Mouse (Mus musculus) mouse trophoblast stem cell (cell line): ENCODE results near the gene Msi1.

Source experiments
- in situ Hi-C, 2 experiments: fragments of 300-500 bp; cut with MseI, MboI; formaldehyde crosslinking; loops; 2 replicates in 1 of 2; 3 replicates in 1 of 2; pipeline ENCODE4 v1.15.1; 2025

Msi1 gene

DNA sequence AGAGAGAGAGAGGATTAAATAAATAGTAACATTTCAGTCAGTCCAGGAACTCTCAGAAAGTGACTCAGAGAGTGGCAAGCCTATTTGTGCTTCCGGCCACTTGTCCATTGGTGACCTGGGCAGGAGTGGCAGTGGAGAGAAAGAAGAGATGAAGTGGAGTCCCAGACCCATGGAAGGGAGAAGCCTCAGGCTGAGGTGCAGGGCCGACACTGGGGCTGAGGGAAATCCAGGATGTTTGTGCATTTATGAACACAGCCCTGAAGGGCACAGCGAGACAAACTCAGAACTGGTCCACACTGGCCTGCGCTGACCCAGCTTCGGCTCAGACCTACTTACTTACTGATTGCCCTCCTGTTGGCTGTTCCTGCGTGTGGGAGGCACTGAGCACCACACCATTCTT is 40.4 kb downstream of the Msi1 start:
- in situ Hi-C loops, result no loop called here

DNA sequence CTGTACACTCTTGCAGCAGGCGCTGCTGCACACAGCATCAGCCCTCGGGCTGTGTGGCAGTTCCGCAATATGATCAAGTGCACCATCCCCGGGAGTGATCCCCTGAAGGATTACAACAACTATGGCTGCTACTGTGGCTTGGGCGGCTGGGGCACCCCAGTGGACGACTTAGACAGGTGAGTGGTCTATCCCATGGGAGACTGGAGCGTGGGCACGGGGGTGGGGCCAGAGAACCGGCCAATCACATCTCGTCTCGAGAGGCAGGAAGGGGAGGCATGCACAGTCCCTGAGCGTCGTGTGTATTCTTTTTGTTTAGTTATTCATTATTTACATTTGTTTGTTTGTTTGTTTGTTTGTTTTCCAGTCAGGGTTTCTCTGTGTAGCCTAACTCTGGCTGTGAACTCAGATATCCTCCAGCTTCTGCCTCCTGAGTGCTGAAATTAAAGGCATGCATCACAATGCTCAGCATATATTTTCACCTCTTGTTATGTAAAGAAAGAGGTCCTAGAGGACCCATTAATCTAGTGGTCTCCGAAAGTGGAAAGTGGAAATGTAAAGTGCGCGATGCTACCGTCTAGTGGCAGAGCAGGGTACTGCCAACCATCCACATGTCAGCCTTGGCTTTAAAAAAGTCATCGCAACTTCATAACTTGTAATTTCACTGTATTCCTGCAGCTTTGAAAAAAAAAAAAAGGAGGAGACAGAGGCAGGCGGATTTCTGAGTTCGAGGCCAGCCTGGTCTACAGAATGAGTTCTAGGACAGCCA is 41.5 kb downstream of the Msi1 start:
- in situ Hi-C loops, result no loop called here

DNA sequence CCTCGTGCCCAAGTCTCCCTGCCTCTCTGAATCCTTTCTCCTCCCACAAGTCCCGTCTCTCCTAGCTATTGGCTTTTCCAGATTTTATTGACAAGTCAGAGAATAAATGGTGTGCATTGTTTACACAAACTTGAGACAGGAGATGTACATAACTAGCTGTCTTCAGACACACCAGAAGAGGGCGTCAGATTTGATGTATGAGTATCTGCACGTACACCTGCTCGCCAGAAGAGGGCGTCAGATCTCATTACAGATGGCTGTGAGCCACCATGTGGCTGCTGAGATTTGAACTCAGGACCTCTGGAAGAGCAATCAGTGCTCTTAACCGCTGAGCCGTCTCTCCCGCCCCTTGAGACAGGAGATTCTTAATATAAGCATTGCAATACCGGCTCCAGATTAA is 43.8 kb downstream of the Msi1 start:
- in situ Hi-C loops, result no loop called here

DNA sequence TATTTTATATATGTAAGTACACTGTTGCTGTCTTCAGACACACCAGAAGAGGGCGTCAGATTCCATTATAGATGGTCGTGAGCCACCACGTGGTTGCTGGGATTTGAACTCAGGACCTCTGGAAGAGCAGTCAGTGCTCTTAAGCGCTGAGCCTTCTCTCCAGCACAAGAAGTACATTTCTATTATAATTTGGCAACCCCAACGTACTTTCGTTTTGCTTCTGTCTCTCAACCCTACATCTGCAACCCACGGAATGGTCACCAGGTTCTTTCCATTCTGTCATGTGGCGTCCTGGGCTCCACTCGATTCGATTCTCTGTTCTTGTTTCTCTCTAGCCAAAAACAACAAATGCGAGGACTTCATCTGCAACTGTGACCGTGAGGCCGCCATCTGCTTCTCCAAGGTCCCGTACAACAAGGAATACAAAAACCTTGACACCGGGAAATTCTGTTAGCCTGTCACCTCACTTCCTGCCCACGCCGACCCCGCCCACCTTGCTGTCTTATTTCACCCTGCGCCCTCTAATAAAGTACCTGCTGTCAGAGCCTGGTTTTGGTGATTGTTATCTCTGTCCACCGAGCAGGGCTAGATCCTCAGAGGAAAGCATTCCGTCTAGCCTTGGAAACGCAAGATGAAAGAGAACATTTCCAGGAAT is 44.9 kb downstream of the Msi1 start:
- in situ Hi-C loops, result no loop called here

DNA sequence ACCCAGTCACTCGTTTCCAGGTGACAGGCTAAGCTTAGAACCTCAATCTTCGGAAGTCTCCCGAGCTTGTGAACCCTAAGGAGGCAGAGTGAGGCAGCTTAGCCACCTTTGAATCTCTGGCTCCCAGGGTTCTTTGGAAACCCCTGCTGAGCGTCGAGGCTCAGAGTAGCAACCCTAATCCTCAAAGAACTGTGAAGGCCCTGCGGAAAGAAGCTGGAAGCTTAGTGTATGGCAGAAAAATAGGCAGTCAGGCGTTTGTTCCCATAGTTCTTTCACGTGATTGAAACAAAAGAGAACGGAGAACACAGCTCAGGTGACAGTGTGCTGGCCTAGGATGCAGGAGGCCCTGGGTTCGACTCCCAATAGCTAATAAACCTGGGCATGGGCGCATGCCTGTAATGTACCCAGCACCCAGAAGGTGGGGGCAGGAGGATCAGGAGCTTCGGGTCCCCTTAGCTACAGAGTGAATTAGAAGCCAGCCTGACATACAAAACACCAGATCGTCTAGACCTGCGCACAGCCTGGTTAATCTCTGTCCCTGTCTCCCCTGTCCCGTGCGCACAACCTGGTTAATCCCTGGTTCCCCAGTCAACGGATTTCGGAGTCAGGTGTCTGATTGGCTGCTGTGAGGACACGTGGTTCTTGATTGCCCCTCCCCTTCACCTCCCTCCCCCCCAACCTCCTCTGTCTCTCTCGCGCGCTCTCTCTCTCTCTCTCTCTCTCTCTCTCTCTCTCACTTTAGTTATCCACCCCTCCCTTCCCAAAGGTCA is 46.1 kb downstream of the Msi1 start:
- in situ Hi-C loops, result no loop called here

DNA sequence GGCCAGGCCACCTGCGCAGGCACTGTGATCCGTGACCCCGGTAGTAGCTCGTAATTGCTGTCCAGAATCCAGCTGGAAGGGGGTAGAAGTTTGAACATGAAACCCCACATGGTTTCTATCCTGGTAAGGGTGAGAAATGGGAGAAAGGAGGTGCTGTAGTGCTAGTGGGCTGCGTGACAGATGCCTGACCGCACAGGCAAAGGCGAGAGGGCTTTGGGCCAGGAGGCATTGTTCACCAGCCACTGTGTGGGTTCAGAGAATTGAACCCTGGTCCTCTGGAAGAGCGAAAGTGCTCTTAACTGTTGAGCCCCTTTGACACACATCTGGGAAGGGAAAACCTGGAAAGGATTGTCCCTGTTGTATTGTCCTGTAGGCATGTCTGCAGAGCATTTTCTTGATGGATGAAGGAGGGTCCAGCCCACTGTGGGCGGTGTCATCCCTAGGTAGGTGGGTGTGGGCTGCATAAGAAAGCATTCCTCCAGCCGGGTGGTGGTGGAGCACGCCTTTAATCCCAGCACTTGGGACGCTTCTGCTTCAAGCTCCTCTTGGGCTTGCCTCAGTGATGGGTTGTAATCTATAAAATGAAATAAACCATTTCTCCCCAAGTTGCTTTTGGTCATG is 46.8 kb downstream of the Msi1 start:
- in situ Hi-C loops, result no loop called here

DNA sequence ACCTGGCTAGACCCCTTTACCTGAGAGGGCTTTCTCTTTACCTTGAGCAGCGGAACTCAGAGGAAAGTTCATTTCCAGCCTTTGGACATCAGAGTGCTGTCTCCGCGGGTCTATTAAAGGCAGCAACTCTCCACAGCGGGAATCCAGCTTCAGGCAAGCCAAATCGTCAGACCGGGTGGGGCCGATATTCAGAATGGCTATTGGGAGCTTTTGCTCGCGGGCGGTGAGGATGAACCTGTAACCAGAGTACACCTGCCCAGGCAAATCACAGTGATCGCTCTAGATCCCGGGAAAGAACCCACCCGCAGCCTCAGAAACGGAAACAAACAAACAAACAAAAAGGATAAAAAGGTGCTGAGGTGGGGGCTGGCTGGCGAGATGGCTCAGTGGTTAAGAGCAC is 50.2 kb downstream of the Msi1 start:
- in situ Hi-C loops, result no loop called here

DNA sequence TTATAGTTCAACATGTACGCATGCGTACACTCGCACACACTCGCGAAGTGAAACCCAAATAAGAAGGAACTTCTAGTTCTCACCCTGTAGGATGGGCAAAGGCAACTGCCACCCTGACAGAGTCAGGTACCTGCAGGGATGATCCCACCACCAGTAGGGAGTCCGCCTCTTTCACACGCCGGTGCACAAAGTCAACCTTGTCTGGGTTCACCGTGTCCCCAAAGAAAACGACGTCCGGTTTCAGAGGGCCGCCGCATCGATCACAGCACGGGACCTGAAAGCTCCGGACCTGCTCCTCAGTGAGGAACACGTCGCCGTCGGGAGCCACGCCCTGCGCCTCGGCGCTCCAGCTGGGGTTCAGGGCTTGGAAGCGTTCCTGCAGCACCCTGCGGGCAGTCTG is 50.7 kb downstream of the Msi1 start:
- in situ Hi-C loops, result no loop called here

DNA sequence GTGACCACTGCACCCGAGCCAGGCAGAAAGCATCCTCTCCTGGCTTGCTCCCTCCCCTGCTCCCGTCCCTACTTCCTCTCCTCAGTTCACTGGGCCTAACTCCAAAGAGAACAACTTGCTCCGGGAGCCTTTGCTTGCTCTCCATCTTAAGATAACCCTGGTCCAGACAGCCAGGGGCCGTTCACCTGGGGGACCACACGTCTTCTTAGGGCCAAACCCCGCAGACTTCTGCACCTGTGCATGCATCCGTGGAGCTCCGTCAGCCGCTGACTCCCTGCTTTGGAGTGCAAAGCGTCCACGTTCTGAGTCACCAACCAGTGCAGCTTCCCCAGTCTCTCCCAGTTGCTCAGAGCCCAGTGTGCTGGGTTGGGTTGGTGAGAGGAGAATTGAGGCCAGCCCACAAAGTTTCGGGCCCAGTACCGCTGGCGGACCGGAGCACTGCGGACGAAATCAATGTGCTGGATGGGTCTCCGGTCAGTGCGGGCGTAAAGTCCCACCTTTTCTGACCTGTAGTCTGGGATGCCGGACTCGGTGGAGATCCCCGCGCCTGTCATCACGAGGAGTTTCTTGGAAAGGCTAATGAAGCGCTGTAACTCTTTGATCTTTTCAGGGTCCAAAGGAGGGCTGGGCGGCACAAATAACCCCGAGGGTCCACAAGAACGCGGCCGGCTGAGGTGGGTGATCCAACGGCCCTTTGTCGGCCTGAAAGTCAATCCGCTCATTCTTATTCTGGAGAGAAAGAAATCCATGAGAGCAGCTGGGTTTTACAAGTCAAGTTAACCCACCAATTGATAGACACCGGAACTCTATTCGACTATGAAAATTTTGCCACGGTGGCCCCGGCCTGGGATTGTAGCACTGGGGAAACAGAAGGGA is 53.2 kb downstream of the Msi1 start:
- in situ Hi-C loops, result no loop called here

DNA sequence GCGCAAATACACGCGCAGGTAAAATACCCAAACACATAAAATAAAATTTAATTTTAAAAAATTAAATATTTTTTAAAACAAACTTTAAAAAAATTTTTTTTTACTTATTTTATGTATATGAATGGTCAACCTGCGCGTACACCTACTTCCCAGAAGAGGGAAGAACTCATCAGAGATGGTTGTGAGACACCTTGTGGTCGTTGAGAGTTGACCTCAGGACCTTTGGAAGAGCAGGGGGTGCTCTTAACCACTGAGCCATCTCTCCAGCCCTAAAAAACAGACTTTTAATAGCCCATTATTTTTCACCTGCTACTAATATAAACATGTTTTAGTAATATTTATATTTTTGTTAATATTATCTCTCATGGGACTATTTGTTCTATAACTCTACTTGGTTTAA is 54.0 kb downstream of the Msi1 start:
- in situ Hi-C loops, result no loop called here

DNA sequence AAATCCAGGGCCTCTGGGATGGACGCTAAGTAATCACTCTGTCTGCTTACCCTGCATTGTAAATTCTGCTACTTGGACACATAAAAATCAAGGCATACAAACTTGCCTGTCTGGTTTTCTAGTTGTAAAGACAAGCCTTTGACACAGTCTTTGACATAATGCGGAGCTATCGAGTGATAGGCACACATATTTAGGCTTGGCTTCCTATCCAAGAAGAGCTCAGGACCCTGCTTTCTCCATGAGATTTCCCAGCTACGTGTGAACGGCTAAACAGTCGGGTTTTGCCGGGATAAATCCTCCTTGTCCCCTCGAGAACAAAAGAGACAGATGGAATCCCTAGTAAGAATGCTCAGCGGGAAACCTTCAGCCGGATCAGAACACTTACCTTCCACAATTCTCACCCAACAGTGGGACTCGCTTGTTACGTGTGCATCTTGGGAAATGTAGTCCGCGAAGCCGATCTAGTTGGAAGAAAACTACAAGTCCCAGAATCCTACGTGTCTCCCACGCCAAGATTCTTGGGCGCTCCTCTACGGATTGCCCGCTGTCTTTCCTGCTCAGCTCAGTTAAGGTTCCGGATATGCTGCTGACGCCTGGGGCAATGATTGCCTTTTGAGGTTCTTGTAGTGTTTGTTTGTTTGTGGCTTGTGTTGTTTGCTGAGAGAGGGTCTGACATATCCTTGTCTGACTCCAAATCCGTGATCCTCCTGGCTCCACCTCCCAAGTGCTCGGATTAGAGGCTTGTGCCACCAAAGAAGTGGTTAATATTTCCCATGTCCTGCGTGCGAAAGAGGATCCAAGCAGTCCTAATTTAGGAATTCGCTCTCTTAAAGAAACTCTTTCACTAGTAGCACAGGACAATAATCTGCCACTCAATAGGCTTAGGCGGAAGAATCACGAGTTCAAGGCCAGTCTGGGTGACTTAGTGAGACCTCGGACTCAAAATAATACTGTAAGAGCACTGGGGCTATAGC is 54.8 kb downstream of the Msi1 start, which contains the start of gene Sirt4:
Gene Sirt4 (minus strand): TSS at position 779 of the 974 bp plus-strand sequence.
- in situ Hi-C loops, result no loop called here

DNA sequence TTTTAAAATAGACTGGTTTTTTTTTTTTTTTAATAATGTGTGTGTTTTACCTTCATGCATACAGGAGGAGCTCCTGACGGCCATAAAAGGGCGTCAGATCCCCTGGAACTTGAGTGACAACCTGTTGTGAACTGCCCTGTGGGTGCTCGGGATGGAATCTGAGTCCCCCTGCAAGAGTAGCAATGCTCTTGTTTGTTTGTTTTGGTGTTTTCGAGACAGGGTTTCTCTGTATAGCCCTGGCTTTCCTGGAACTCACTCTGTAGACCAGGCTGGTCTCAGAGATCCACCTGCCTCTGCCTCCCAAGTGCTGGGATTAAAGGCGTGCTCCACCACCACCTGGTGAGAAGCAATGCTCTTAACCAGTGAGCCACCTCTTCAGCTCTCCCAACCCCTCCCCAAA is 55.6 kb downstream of the Msi1 start:
- in situ Hi-C loops, result no loop called here

DNA sequence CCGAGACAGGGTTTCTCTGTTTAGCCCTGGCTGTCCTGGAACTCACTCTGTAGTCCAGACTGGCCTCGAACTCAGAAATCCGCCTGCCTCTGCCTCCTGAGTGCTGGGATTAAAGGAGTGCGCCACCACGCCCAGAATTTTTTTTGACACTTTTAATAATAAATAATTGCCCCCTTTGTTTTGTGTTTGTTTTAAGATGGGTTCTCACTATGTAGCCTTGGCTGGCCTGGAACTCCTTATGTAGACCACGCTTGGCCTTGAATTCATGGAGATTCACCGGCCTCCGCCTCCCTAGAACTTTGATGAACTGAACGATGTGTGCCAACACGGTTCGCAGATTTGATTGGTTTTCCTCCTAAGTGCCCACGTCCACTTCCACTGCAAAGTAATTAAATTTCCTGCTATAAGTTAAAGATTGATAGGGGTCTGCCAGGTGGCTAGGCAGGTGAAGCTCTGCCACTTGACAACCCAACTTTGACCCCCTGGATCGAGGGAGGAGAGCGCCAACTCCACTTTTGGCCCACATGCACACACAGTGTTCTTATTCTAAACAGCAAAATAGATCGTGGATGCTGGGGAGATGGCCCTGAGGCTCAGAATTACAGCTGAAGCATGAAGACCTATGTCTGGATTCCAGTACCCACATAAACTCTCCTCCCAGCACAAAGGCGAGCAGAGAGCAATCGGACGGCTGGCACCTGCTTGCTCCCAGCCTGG is 56.2 kb downstream of the Msi1 start:
- in situ Hi-C loops, result no loop called here

DNA sequence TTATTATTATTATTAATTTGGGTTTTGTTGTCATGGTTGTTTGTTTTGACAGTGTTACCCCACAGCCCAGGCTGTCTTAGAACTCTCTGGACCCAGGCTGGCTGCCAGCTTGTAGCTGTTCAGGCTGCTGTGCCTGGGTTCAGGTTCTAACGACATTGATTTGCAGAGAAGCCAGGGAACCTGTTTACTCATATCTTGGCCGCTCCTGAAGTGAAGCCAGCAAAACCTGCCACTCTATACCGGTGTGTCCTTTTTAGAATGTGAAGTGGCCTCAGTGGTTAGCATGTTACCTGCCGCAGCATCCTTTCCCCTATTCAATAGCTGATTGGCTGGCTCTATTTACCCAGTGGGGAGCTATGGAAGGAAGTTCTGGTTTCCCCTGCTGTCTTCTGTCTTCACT is 57.3 kb downstream of the Msi1 start:
- in situ Hi-C loops, result no loop called here

DNA sequence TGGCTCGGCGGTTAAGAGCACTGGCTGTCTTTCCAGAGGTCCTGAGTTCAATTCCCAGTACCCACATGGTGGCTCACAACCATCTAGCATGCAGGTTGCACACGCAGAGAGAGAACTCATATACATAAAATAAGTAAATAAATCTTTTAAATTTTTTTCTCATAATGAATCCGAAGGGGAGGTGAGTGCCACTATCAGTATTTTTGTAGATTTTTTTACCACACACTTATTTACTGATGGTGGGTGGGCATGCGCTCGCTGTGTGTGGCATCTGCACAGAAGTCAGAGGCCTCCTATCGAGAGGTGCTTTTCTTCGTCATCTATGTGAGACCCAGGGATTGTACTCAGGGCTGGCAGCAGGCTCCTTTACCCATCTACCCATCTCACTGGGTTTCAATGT is 58.0 kb downstream of the Msi1 start:
- in situ Hi-C loops, result no loop called here

DNA sequence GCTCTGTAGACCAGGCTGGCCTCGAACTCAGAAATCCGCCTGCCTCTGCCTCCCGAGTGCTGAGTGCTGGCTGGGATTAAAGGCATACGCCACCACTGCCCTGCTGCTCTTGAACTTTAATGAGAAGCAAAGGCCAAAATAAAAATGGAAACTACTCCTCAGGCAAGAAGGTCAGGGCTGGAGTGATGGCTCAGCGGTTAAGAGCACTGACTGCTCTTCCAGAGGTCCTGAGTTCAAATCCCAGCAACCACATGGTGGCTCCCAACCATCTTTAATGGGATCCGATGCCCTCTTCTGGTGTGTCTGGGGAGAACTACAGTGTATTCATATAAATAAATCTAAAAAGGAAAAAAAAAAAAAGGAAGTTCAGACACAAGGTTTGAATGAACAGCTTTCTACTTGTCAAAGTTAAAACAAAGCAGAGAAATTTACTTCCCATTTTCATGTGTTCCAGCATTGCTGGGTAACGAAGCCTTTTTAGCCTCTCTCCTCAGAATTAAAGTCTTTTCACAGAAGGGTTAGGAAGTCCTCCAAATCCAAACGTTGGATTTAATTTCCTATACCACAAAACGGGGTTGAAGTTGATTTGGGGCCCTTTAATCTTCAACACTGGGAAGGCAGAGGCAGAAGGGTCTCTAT is 58.7 kb downstream of the Msi1 start:
- in situ Hi-C loops, result no loop called here

DNA sequence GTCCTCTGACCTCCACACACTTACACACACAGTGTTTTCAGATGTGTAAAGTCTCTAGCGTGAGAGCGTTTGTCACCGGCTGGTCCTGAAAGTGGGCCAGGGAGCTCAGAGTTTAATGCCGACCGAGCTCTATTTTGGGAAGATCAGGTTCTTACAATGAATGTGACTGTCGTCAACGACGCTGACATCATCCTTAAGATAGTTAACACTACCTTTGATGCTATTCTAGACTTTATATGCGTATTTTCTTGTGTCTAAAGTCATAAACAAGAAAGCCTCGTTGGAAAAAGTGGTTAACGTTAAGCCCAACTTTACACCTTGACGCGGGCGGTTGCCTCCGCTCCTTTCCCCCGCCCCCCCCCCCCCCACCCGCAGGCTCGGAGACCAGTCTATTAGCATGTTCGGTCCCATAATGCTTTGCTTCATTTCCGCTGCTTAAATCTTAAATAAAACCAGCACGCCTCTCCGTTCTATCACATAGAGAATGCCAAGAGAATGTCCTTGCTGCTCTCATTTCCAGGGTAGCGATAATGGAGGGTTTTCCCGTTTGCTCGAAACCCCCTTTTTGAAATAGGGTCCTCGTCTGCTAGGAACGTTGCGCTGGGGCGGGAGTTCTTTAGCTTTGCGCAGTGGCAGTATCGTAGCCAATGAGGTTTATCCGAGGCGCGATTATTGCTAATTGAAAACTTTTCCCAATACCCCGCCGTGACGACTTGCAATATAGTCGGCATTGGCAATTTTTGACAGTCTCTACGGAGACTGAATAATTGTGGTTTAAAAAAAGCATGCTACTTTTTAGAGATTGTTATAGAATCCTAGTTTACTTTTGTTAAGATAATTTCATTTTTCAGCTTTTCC is 59.7 kb downstream of the Msi1 start:
- in situ Hi-C loops, result no loop called here
